Mouse (Mus musculus): Measurements from ENCODE around the gene Mrpl19. TPM values are rescaled to one million over a fixed set of nuclear protein-coding genes. Genes with fewer than 3 reads are reported as not detected.

Gene Mrpl19
- total RNA-seq (2015) (27.5 and 33.6 TPM in 2 replicates), total RNA-seq (2017) (39.2 and 44.7 TPM in 2 replicates)

- peak; percentile 97 for ATAC-seq (replicated peaks; ENCODE audit: poor library complexity)
These were observed at the start of gene Mrpl19 for GRCm38 (mm10) chr6:81965296-81966067. Gene Mrpl19, minus strand, starts transcription at chr6:81965958.

DNA sequence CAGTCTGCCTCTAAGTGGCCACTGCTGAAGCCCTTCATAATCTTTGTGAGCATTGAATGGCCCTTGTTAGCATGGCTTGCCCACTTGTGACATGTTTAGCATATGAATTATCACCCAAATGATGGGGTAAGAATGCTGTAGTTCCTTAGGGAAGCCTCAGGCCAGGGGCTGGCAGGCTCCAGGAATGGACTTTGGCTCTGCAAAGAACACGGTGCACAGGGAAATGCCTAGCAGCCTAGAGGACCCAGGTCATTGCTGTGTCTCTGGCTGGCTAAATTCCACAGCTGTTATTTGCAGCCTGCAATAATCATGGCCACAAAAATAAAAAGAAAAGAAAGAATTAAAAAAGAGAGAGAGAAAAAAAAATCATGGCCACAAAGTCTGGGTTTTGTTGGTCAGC lies 46.6 kb upstream of the Mrpl19 start:
- no peak for ATAC-seq (replicated peaks; ENCODE audit: poor library complexity)

GRCm38 (mm10) chr6:81990049-81990810 lies 24.5 kb upstream of the Mrpl19 start:
- no peak for ATAC-seq (replicated peaks; ENCODE audit: poor library complexity)

GRCm38 (mm10) chr6:81988341-81988740 lies 22.6 kb upstream of the Mrpl19 start:
- no peak for ATAC-seq (replicated peaks; ENCODE audit: poor library complexity)

- ATAC-seq (replicated peaks; ENCODE audit: poor library complexity): peak; percentile 27
These were observed 21.8 kb upstream of the Mrpl19 start for GRCm38 (mm10) chr6:81987580-81987979.

GRCm38 (mm10) chr6:81987010-81987409 lies 21.3 kb upstream of the Mrpl19 start:
- ATAC-seq (replicated peaks; ENCODE audit: poor library complexity): peak; percentile 98

DNA sequence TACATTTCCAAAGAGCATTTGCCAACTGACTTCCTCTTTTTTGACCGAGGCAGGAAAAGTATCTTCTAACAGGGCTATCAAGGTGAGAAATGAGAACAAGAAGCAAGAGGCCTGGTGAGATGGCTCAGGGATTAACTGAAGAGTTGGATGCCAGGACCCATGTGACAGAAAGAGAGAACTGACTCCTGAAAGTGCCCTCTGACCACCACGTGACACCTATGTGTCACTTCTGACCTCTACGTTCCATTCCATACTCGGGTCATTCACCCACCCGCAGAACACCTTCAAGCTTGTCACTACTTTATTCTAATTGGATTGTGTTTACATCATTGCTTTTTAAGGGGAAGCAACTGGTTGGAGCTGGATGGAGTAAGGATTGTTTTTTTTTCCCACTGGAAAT lies 20.8 kb upstream of the Mrpl19 start:
- ATAC-seq (replicated peaks; ENCODE audit: poor library complexity): peak; percentile 21

GRCm38 (mm10) chr6:81986171-81986570 lies 20.4 kb upstream of the Mrpl19 start:
- ATAC-seq (replicated peaks; ENCODE audit: poor library complexity): no peak

- ATAC-seq (replicated peaks; ENCODE audit: poor library complexity): no peak
These were observed 13.5 kb upstream of the Mrpl19 start for GRCm38 (mm10) chr6:81979286-81979685.

DNA sequence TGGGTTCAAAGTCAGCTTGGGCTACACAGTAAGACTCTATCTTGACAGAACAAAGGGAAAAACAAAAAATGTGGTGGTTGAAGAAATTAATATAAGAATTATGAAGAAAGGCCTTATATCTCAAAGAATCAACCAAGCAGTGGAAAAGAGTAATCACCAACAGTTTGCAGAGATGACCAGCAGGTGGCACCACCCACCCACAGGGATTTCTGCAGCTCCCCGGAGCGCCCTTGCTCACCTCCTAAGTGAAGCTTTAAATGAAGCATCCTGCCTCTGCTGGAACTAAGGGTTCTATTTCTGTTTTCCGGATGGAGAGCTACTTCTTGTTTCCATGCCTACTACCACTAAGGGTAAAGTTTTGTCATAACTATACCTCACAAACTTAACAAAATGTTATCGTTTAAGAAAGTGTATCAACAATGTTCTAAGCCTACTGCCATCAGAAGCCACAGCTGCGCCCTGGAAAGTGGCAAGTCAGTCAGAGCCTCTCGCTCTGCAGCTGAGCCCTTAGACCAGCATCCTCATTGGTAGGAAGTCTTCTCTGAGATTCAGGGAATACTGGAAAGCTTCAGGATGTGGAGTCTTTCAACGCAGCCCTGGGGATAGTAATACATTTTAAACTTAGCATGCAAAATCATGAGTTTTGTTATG lies 10.3 kb upstream of the Mrpl19 start:
- peak; percentile 100 for ATAC-seq (replicated peaks; ENCODE audit: poor library complexity)

DNA sequence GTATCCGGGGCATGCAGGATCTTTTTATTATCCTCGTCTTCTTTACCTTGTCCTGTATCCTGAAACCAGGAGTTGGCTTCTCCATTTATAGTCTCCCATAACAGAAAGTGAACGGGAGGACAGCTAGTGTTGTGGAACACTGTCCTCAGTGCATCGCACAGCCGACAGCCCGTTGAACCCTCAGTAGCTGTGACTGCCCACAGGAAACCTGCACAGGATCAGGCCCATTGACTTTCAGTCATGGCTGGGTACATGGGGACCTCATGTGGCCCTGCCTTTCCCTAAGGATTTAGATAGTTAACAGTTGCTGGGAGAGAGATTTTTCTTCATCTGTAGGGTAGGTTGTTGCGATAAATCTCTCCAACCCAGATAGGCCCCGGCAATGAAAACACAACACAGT lies 6.8 kb upstream of the Mrpl19 start:
- no peak for ATAC-seq (replicated peaks; ENCODE audit: poor library complexity)

- ATAC-seq (replicated peaks; ENCODE audit: poor library complexity): no peak
These were observed 5.4 kb upstream of the Mrpl19 start for GRCm38 (mm10) chr6:81971196-81971595.

DNA sequence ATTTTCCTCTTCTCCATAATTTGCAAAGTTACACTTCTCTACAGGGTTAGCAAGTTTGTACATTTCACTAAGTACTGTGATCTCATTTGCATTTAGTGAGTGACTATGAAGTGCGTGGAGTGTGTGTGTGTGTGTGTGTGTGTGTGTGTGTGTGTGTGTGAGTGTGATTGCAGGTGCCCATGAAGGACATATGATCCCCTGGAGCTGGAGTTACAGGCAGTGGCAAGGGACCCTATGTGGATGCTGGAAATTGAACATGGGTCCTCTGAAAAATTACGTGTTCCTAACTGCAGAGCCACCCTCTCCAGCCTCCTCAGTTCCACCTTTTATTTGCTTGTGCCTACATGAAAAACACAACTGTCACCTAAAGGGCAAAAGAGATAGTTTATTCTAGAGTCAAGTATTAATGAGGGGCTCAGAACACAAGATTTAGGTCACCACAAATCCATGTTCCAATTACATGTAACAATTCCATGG lies 348 bp upstream of the Mrpl19 start:
- no peak for ATAC-seq (replicated peaks; ENCODE audit: poor library complexity)

GRCm38 (mm10) chr6:81960284-81960683 lies 5.5 kb downstream of the Mrpl19 start:
- 0 out of 2 replicates have a peak, but pooled peaks have one; percentile 24 for ATAC-seq (replicated peaks; ENCODE audit: poor library complexity)

DNA sequence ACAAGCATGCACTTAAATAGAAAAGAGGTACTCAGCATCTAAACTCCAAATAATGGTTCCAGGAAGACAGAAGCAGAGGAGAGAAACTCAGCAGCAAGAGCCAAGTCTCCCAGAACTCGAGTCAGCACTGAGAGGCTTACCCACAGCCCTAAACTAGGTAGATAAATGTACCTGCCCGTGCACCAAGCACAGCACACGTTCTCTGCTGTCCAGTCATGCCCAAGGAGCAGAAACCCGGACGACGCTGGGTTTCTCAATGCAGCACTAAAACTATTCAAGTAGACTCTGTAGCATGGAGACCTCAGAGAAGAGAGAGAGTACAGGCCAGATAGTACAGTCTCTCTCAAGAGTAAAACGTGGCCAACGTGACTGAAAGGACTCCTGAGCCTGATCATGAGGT lies 5.9 kb downstream of the Mrpl19 start:
- no peak for ATAC-seq (replicated peaks; ENCODE audit: poor library complexity)

- ATAC-seq (replicated peaks; ENCODE audit: poor library complexity): peak; percentile 63
These were observed 7.8 kb downstream of the Mrpl19 start for GRCm38 (mm10) chr6:81957992-81958391.

- ATAC-seq (replicated peaks; ENCODE audit: poor library complexity): no peak
These were observed 9.4 kb downstream of the Mrpl19 start for GRCm38 (mm10) chr6:81956399-81956798.

- ATAC-seq (replicated peaks; ENCODE audit: poor library complexity): no peak
These were observed 10.6 kb downstream of the Mrpl19 start for GRCm38 (mm10) chr6:81955133-81955532.

GRCm38 (mm10) chr6:81946906-81947305 lies 18.9 kb downstream of the Mrpl19 start:
- no peak for ATAC-seq (replicated peaks; ENCODE audit: poor library complexity)

DNA sequence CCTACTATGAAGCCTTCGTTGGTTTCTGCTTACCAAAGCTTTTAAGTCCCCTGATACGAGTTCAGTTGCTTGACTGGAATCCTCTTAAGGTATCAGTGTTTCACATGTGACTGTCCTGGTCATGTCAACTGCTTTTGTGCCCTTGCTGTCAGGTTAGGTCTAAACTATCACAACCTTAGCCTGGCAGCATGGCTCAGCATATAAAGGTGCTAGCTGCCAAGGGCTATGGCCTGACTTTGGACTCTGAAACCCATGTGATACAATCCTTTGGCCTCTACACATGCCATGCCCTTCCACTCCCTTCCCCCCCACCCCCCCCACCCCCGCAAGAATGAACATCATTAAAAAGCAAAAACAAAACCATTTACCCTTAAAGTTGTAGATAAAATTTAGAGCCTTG lies 21.3 kb downstream of the Mrpl19 start:
- no peak for ATAC-seq (replicated peaks; ENCODE audit: poor library complexity)

DNA sequence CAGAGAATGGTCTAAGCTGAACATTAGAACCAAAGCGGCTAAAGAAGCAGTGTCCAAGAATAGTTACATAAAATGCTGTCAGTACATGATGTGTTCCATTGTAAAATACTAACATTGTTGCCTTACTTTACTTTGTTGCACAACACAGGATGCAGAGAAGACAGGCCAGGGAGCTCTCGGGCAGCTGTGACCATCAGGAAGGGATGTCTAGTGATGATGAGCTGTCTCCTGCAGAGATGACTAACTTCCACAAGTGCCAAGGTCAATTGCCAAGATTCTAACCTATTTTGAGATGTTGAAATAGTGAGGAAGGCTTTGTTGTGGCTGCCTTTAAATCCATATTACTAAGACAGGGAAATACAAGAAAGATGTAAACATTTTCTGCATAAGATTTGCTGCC lies 22.5 kb downstream of the Mrpl19 start:
- ATAC-seq (replicated peaks; ENCODE audit: poor library complexity): no peak
